Mouse (Mus musculus) kidney, postnatal 0 days (tissue): Measurements from ENCODE around the gene Ttc7b. TPM values are rescaled to one million over a fixed set of nuclear protein-coding genes. Genes with fewer than 3 reads are reported as not detected.
A peak's percentile ranks its signal among the peaks of the same experiment; 100 is the strongest.

Experiments used
- ATAC-seq: fragments of 200-750 bp; cut with Nextera tagmentation; replicated peaks from 2 replicates; pipeline ENCODE4 v1.8.0; 2017; ENCODE audit warnings: low read depth, moderate number of reproducible peaks, moderate TSS enrichment, moderate library complexity; ENCODE audit not compliant: low FRiP score
- DNase-seq: peaks from one replicate; pipeline ENCODE4 v3.0.0-alpha.2; 2016; ENCODE audit warnings: low spot score
- H3K27ac ChIP-seq: fragments of 300-500 bp; sonication (generic); 2 replicates; pipeline ENCODE4 v1.5.1; 2014; ENCODE audit warnings: mild to moderate bottlenecking
- H3K27me3 ChIP-seq: fragments of 300-500 bp; sonication (generic); 2 replicates; pipeline ENCODE4 v1.6.1; 2014; ENCODE audit warnings: low read length, mixed read lengths; ENCODE audit not compliant: insufficient read depth
- H3K36me3 ChIP-seq: fragments of 300-500 bp; sonication (generic); 2 replicates; pipeline ENCODE4 v1.6.1; 2014; ENCODE audit warnings: low read length, mixed read lengths; ENCODE audit not compliant: insufficient read depth
- H3K4me1 ChIP-seq: fragments of 300-500 bp; sonication (generic); replicated peaks from 2 replicates; pipeline ENCODE4 v1.6.1; 2014; ENCODE audit warnings: antibody characterized with exemption, low read length, mixed read lengths; ENCODE audit not compliant: insufficient read depth
- H3K4me2 ChIP-seq: fragments of 300-500 bp; sonication (generic); 2 replicates; pipeline ENCODE4 v1.6.1; 2014; ENCODE audit warnings: mild to moderate bottlenecking, low read length, moderate library complexity, mixed read lengths
- H3K4me3 ChIP-seq: fragments of 300-500 bp; sonication (generic); replicated peaks from 2 replicates; pipeline ENCODE4 v1.5.1; 2014; ENCODE audit warnings: low read depth, low read length
- H3K9ac ChIP-seq: fragments of 300-500 bp; sonication (generic); 2 replicates; pipeline ENCODE4 v1.6.1; 2014; ENCODE audit warnings: low read depth, low read length
- H3K9me3 ChIP-seq: fragments of 300-500 bp; sonication (generic); replicated peaks from 2 replicates; pipeline ENCODE4 v1.6.1; 2016; ENCODE audit warnings: low read length, inconsistent platforms, mixed read lengths
- CTCF ChIP-seq: IDR thresholded peaks from 2 replicates; pipeline ENCODE4 v1.5.1; 2016; ENCODE audit warnings: antibody characterized with exemption, low read depth, mild to moderate bottlenecking, moderate library complexity
- WGBS: fragments of 180-500 bp; shearing (Covaris S2); extraction: QIAGEN DNeasy Blood & Tissue Kit; methylation state at CpG from one replicate; pipeline ENCODE4 v1.1.7; 2014; 5-methylcytosine and 5-hydroxymethylcytosine counted together
- polyA plus RNA-seq: library from polyadenylated mRNA; unstranded; fragments of >200 nt; fragmentation: Nextera tagmentation; extraction: Ambion mirVana; gene quantifications from 2 replicates; pipeline ENCODE4 v1.2.1, GENCODE M21; 2015

Ttc7b gene
- polyA plus RNA-seq, 1 experiment from 2014 or later, result 6.1 TPM

- DNase-seq, result no peak
- Histone ChIP-seq H3K27me3 (no peaks in the 10 kb centered on the region), H3K27ac (no peak overlapping the region), H3K4me3 (no peak overlapping the region), H3K4me2 (no peak overlapping the region), H3K4me1 (no peaks in the 10 kb centered on the region), H3K9me3 (no peaks in the 10 kb centered on the region), H3K36me3 (no peaks in the 10 kb centered on the region), H3K9ac (no peak overlapping the region)
- 0 out of 2 replicates have a peak, but pooled peaks have one; percentile 12 for ATAC-seq
- no peak for TF ChIP-seq CTCF
- WGBS, result 69% methylated on average over 8 of the region's 8 CpGs
These were observed 39.1 kb downstream of the Ttc7b start for GRCm38 (mm10) chr12:100481443-100482026.

GRCm38 (mm10) chr12:100480642-100481442 is 39.8 kb downstream of the Ttc7b start:
- H3K4me3 ChIP-seq, result no peak overlapping the region
- H3K9ac ChIP-seq, result no peak overlapping the region
- no peak for TF ChIP-seq CTCF
- no peak overlapping the region for H3K4me2 ChIP-seq
- DNase-seq, result no peak
- H3K27ac ChIP-seq, result no peak overlapping the region
- no peaks in the 10 kb centered on the region for H3K9me3 ChIP-seq
- 84% methylated on average over 15 of the region's 15 CpGs for WGBS
- ATAC-seq, result no peak
- no peaks in the 10 kb centered on the region for H3K36me3 ChIP-seq
- H3K27me3 ChIP-seq, result no peaks in the 10 kb centered on the region
- H3K4me1 ChIP-seq, result no peaks in the 10 kb centered on the region

- Histone ChIP-seq H3K4me2 (no peak overlapping the region), H3K27ac (no peak overlapping the region), H3K36me3 (no peaks in the 10 kb centered on the region), H3K9ac (no peak overlapping the region), H3K4me3 (no peak overlapping the region), H3K27me3 (no peaks in the 10 kb centered on the region), H3K4me1 (no peaks in the 10 kb centered on the region), H3K9me3 (no peaks in the 10 kb centered on the region)
- 33% methylated on average over 7 of the region's 7 CpGs for WGBS
- ATAC-seq (peak; percentile 64; the same call in 1 of the 2 replicates), DNase-seq (peak; percentile 87)
- peak; percentile 81 for TF ChIP-seq CTCF
These were observed 40.6 kb downstream of the Ttc7b start for GRCm38 (mm10) chr12:100479892-100480621.

GRCm38 (mm10) chr12:100479270-100479869 is 41.3 kb downstream of the Ttc7b start:
- H3K9me3 ChIP-seq, result no peaks in the 10 kb centered on the region
- no peaks in the 10 kb centered on the region for H3K36me3 ChIP-seq
- DNase-seq, result no peak
- 52% methylated on average over 10 of the region's 10 CpGs for WGBS
- H3K4me1 ChIP-seq, result no peaks in the 10 kb centered on the region
- H3K4me2 ChIP-seq, result no peak overlapping the region
- H3K27me3 ChIP-seq, result no peaks in the 10 kb centered on the region
- peak; percentile 17; the same call in 1 of the 2 replicates for TF ChIP-seq CTCF
- H3K27ac ChIP-seq, result no peak overlapping the region
- H3K9ac ChIP-seq, result no peak overlapping the region
- H3K4me3 ChIP-seq, result no peak overlapping the region
- no peak for ATAC-seq

GRCm38 (mm10) chr12:100478615-100479014 is 42.0 kb downstream of the Ttc7b start:
- WGBS, result 86% methylated on average over 6 of the region's 6 CpGs
- TF ChIP-seq CTCF, result no peak
- no peak overlapping the region for H3K4me2 ChIP-seq

GRCm38 (mm10) chr12:100478151-100478550 is 42.5 kb downstream of the Ttc7b start:
- H3K9me3 ChIP-seq, result no peaks in the 10 kb centered on the region
- WGBS, result 68% methylated on average over 6 of the region's 6 CpGs
- no peaks in the 10 kb centered on the region for H3K36me3 ChIP-seq

More at GRCm38 (mm10) chr12:100478615-100479014, 42.0 kb downstream of the Ttc7b start:
- Histone ChIP-seq H3K36me3 (no peaks in the 10 kb centered on the region), H3K27me3 (no peaks in the 10 kb centered on the region), H3K4me1 (no peaks in the 10 kb centered on the region), H3K27ac (no peak overlapping the region), H3K4me3 (no peak overlapping the region), H3K9ac (no peak overlapping the region), H3K9me3 (no peaks in the 10 kb centered on the region)
- DNase-seq, result no peak
- no peak for ATAC-seq

More at GRCm38 (mm10) chr12:100478151-100478550, 42.5 kb downstream of the Ttc7b start:
- ATAC-seq (no peak), DNase-seq (no peak)
- no peak for TF ChIP-seq CTCF
- Histone ChIP-seq H3K27ac (no peak overlapping the region), H3K9ac (no peak overlapping the region), H3K4me2 (no peak overlapping the region), H3K4me3 (no peak overlapping the region), H3K4me1 (no peaks in the 10 kb centered on the region), H3K27me3 (no peaks in the 10 kb centered on the region)
